In genomic region chr4:143988126-143988525, GRCm38 (mm10) we compare ENCODE assay signal across 14 mouse cellular contexts. TPM values are rescaled to one million over a fixed set of nuclear protein-coding genes. Genes with fewer than 3 reads are reported as not detected.
A peak's percentile ranks its signal among the peaks of the same experiment; 100 is the strongest.
DNase-seq lines count a peak whose midpoint lies in the region; TF ChIP-seq lines count a peak whose summit lies in the region.
"Not testable (repeated sequence)": the region's sequence is repeated elsewhere in the genome, so short reads cannot be mapped to it uniquely, and the experiment has no call there.
"Had no signal": no experiment of that assay in that cellular context is flagged by ENCODE, and none has a peak within 500 bp of the region (broad histone marks: within the 10 kb centered on the region; RNA-seq: fewer than 3 reads in every experiment).

No protein-coding gene starts in this region.

- not testable (repeated sequence) for H3K27me3 ChIP-seq in cerebellum, adult 2 months (ENCODE audit: control insufficient read depth, insufficient read depth, low read length); thymus, adult 2 months (ENCODE audit: control insufficient read depth, insufficient read depth, low read length)

- DNase-seq in B cell, adult 2 months, result peak; percentile 26 to 39
- peak; percentile 41 to 55 for DNase-seq in cerebellum, adult 2 months
- peak; percentile 40 for DNase-seq in gastrocnemius, adult 2 months
- DNase-seq in heart, postnatal 36 days, result peak; percentile 42 to 55
- peak; percentile 69 to 75 for DNase-seq in layer of hippocampus, adult 8-10 months (ENCODE audit: low spot score in 2 of 2)
- DNase-seq in left cerebral cortex, postnatal 36 days (ENCODE audit: low spot score in 2 of 2), result peak; percentile 33 to 61
- DNase-seq in right cerebral cortex, adult 18-20 months, result peak; percentile 52
- DNase-seq in thymus, adult 2 months, result peak; percentile 52

- 95% methylated on average over 17 of the region's 17 CpGs for WGBS in cerebellum, adult 2 months
- WGBS in thymus, adult 2 months, result 97% methylated on average over 17 of the region's 17 CpGs

- not testable (repeated sequence) for H3K27ac ChIP-seq in cerebellum, adult 2 months (ENCODE audit: insufficient read depth, low read length); gastrocnemius, adult 2 months; thymus, adult 2 months (ENCODE audit: control insufficient read depth, insufficient read depth, low read length)

- intact Hi-C loops in gastrocnemius, adult 2 months (cut with DNase I); heart, postnatal 36 days (cut with DNase I); left cerebral cortex, postnatal 36 days (cut with DNase I): not testable (repeated sequence)

- not testable (repeated sequence) for H3K4me1 ChIP-seq in cerebellum, adult 2 months (ENCODE audit: control insufficient read depth, insufficient read depth, low read length); thymus, adult 2 months (replicated peaks; ENCODE audit: control insufficient read depth, insufficient read depth, low read length)

- H3K4me3 ChIP-seq in cerebellum, adult 2 months (replicated peaks; ENCODE audit: insufficient read depth, low read depth, low read length); gastrocnemius, adult 2 months; thymus, adult 2 months (ENCODE audit: control insufficient read depth, insufficient read depth, low read length): not testable (repeated sequence)

- not testable (repeated sequence) for TF ChIP-seq POLR2A in cerebellum, adult 2 months (IDR thresholded peaks at IDR 0.05; ENCODE audit: borderline replicate concordance, insufficient read depth, low read length); thymus, adult 2 months (IDR thresholded peaks at IDR 0.05; ENCODE audit: control insufficient read depth, extremely low read depth, insufficient read depth, low read length, poor library complexity)

- not testable (repeated sequence) for H3K36me3 ChIP-seq in thymus, adult 2 months (ENCODE audit: control insufficient read depth, insufficient read depth, low read length)

- not testable (repeated sequence) for TF ChIP-seq CTCF in cerebellum, adult 2 months (IDR thresholded peaks at IDR 0.05; ENCODE audit: borderline replicate concordance, insufficient read depth, low read depth, low read length); gastrocnemius, adult 2 months (IDR thresholded peaks at IDR 0.05); thymus, adult 2 months (IDR thresholded peaks at IDR 0.05; ENCODE audit: borderline replicate concordance, control insufficient read depth, extremely low read depth, insufficient read depth, low read length, poor library complexity)

RNA-seq across cellular contexts. Expression of gene Pramef17, which starts 6.0 kb away (rescaled TPM):
- not detected in 2 replicates for polyA plus RNA-seq in cerebellum, adult 2 months (2012; rRNA removed)
- total RNA-seq in gastrocnemius, adult 2 months (2021), result not detected
- total RNA-seq in heart, postnatal 36 days (2021), result not detected
- not detected for total RNA-seq in layer of hippocampus, adult 8-10 months (2022)
- total RNA-seq in left cerebral cortex, postnatal 36 days (2021), result not detected
- not detected in 2 replicates for polyA plus RNA-seq in thymus, adult 2 months (2012; rRNA removed)
- total RNA-seq: MEL; midbrain, postnatal 0 days had no signal
- polyA plus RNA-seq: heart, embryonic 12.5 days; limb, embryonic 13.5 days; lung, postnatal 0 days; midbrain, postnatal 0 days; testis, adult 2 months had no signal

RNA-seq across cellular contexts. Expression of gene Gm13101, which starts 21.4 kb away (rescaled TPM):
- polyA plus RNA-seq in cerebellum, adult 2 months (2012; rRNA removed), result not detected in 2 replicates
- not detected for total RNA-seq in gastrocnemius, adult 2 months (2021)
- total RNA-seq in heart, postnatal 36 days (2021), result not detected
- total RNA-seq in layer of hippocampus, adult 8-10 months (2022), result not detected
- not detected for total RNA-seq in left cerebral cortex, postnatal 36 days (2021)
- not detected in 2 replicates for polyA plus RNA-seq in thymus, adult 2 months (2012; rRNA removed)
- total RNA-seq: MEL; midbrain, postnatal 0 days had no signal
- polyA plus RNA-seq: heart, embryonic 12.5 days; limb, embryonic 13.5 days; lung, postnatal 0 days; midbrain, postnatal 0 days had no signal

RNA-seq across cellular contexts. Expression of gene Pramef25, which starts 37.3 kb away (rescaled TPM):
- not detected in 2 replicates for polyA plus RNA-seq in cerebellum, adult 2 months (2012; rRNA removed)
- total RNA-seq in gastrocnemius, adult 2 months (2021), result not detected
- not detected for total RNA-seq in heart, postnatal 36 days (2021)
- not detected for total RNA-seq in layer of hippocampus, adult 8-10 months (2022)
- total RNA-seq in left cerebral cortex, postnatal 36 days (2021), result not detected
- not detected in 2 replicates for polyA plus RNA-seq in thymus, adult 2 months (2012; rRNA removed)
- total RNA-seq: MEL; midbrain, postnatal 0 days had no signal
- polyA plus RNA-seq: heart, embryonic 12.5 days; limb, embryonic 13.5 days; lung, postnatal 0 days; midbrain, postnatal 0 days; testis, adult 2 months had no signal
